15 mouse cellular contexts compared by ENCODE assay signal in the genomic region with DNA sequence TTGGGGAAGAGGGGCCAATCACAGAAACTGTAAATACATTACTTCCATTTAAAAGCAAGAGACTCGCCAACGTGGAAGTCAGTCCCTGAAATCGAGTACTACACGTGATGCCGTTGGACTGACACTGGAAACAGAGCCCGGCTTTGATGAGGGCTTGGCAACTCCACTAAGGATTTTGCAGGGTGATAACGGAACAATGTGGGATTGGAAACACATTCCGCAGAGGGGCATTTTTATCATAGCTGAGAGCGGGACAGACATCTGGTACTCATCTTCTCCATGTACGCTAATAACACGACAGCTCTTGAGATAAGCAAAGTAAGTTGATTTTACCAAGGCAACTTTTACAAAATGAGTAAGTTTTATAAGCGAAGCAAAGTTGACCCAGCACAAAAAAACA.
DNase-seq lines count a peak whose midpoint lies in the region; ATAC-seq lines count a peak whose summit lies in the region.
"Had no signal": no experiment of that assay in that cellular context is flagged by ENCODE, and none has a peak within 500 bp of the region (broad histone marks: within the 10 kb centered on the region; RNA-seq: fewer than 3 reads in every experiment).

No protein-coding gene starts in this region.

- peaks cover 22% of the 10 kb centered on the region for H3K4me1 ChIP-seq in midbrain, embryonic 16.5 days (ENCODE audit: control insufficient read depth, insufficient read depth, low read length)
- H3K4me1 ChIP-seq in forebrain, embryonic 10.5 days = peaks cover 28% of the 10 kb centered on the region

- WGBS in midbrain, embryonic 16.5 days = 85% methylated on average over 12 of the region's 12 CpGs
- WGBS in forebrain, embryonic 10.5 days = 77% methylated on average over 12 of the region's 12 CpGs

- H3K4me3 ChIP-seq in midbrain, embryonic 16.5 days (ENCODE audit: low read depth, low read length) = no peak overlapping the region
- no peak overlapping the region for H3K4me3 ChIP-seq in forebrain, embryonic 10.5 days
- H3K4me3 ChIP-seq: embryonic facial prominence, embryonic 12.5 days; limb, embryonic 12.5 days had no signal

- H3K4me2 ChIP-seq in midbrain, embryonic 16.5 days (ENCODE audit: low read length) = no peak overlapping the region
- H3K4me2 ChIP-seq: embryonic facial prominence, embryonic 12.5 days; hindbrain, embryonic 14.5 days; limb, embryonic 12.5 days had no signal

- no peak overlapping the region for H3K27ac ChIP-seq in midbrain, embryonic 16.5 days (ENCODE audit: low read length)
- H3K27ac ChIP-seq in forebrain, embryonic 10.5 days = no peak overlapping the region
- H3K27ac ChIP-seq: embryonic facial prominence, embryonic 12.5 days; hindbrain, embryonic 14.5 days; limb, embryonic 12.5 days; macrophage had no signal

- intact Hi-C loops in heart, postnatal 25 days (cut with DNase I) = no loop called here
- intact Hi-C loops in heart, postnatal 10 days (cut with DNase I) = no loop called here
- intact Hi-C loops in left cerebral cortex, postnatal 4 days (cut with DNase I) = no loop called here

- no peaks in the 10 kb centered on the region for H3K36me3 ChIP-seq in midbrain, embryonic 16.5 days (ENCODE audit: control insufficient read depth, insufficient read depth, low read length)
- H3K36me3 ChIP-seq in forebrain, embryonic 10.5 days (replicated peaks) = 0 out of 2 replicates have a peak, but pooled peaks cover 4% of the 10 kb centered on the region
- H3K36me3 ChIP-seq: embryonic facial prominence, embryonic 12.5 days; limb, embryonic 12.5 days had no signal

- no peaks in the 10 kb centered on the region for H3K27me3 ChIP-seq in midbrain, embryonic 16.5 days (ENCODE audit: control insufficient read depth, insufficient read depth, low read depth, low read length)
- H3K27me3 ChIP-seq in forebrain, embryonic 10.5 days (ENCODE audit: poor library complexity, severe bottlenecking) = no peaks in the 10 kb centered on the region; the same call in 1 of the 2 replicates
- H3K27me3 ChIP-seq: embryonic facial prominence, embryonic 12.5 days; limb, embryonic 12.5 days had no signal

- H3K9ac ChIP-seq in midbrain, embryonic 16.5 days (ENCODE audit: low read depth, low read length) = no peak overlapping the region
- H3K9ac ChIP-seq: embryonic facial prominence, embryonic 12.5 days; forebrain, postnatal 0 days; hindbrain, embryonic 14.5 days; limb, embryonic 12.5 days had no signal

- ATAC-seq in midbrain, embryonic 16.5 days = no peak

- H3K9me3 ChIP-seq in midbrain, embryonic 16.5 days (replicated peaks; ENCODE audit: control insufficient read depth, low read length, poor library complexity, severe bottlenecking) = no peaks in the 10 kb centered on the region
- no peaks in the 10 kb centered on the region for H3K9me3 ChIP-seq in forebrain, embryonic 10.5 days
- H3K9me3 ChIP-seq: embryonic facial prominence, embryonic 12.5 days; limb, embryonic 12.5 days had no signal

- DNase-seq in heart, adult 8-10 months (ENCODE audit: low spot score) = peak; percentile 1
- no peak for DNase-seq in heart, postnatal 25 days (ENCODE audit: low spot score)
- DNase-seq in right cerebral cortex, adult 18-20 months = peak; percentile 11
- DNase-seq in right cerebral cortex, postnatal 10 days (ENCODE audit: low spot score in 2 of 2) = no peak
- peak; percentile 6 to 24 for DNase-seq in heart, postnatal 10 days
- no peak for DNase-seq in left cerebral cortex, postnatal 4 days
- DNase-seq in forebrain, embryonic 10.5 days (ENCODE audit: extremely low spot score, low spot score) = no peak
- DNase-seq: adrenal gland, postnatal 14 days; kidney, adult 11 months had no signal

Comparison
In these comparisons a context has a peak if more than half of its experiments do, and no peak if none do; other contexts are left out.
1. DNase-seq: peak in heart, adult 8-10 months (single experiment), right cerebral cortex, adult 18-20 months (single experiment) and heart, postnatal 10 days (2 of 2); none in heart, postnatal 25 days (single experiment), right cerebral cortex, postnatal 10 days (0 of 2), left cerebral cortex, postnatal 4 days (single experiment) and forebrain, embryonic 10.5 days (single experiment).